Mouse (Mus musculus): Measurements from ENCODE around the gene Dhx40.

- TF ChIP-seq CTCF (IDR thresholded peaks at IDR 0.05; ENCODE audit: low read depth, low read length) (no peak), TAL1 (conservative IDR thresholded peaks at IDR 0.05; ENCODE audit: low read depth, low read length) (no peak), GATA1 (IDR thresholded peaks at IDR 0.05; ENCODE audit: borderline replicate concordance, low read length) (no peak)
These were observed 31.2 kb upstream of the Dhx40 start for GRCm38 (mm10) chr11:86838792-86839191.

All from G1E (cell line).